Mouse (Mus musculus) c-Kit-positive CD71-positive TER-119-positive erythroid progenitor cells, embryonic 14.5 days (primary cell): ENCODE results near the gene Keap1.
"Not testable (repeated sequence)": the region's sequence is repeated elsewhere in the genome, so short reads cannot be mapped to it uniquely, and the experiment has no call there.

Experiments
- DNase-seq: peaks from one replicate; pipeline ENCODE4 v3.0.0-alpha.2; 2013; ENCODE audit warnings: low spot score

Keap1 gene

GRCm38 (mm10) chr9:21231551-21231950, 7.6 kb downstream of the Keap1 start:
- no peak for DNase-seq

- DNase-seq, result no peak
Measured at GRCm38 (mm10) chr9:21227342-21227741, 11.8 kb downstream of the Keap1 start.

- no peak for DNase-seq
Measured at GRCm38 (mm10) chr9:21225415-21225758, 13.8 kb downstream of the Keap1 start.

GRCm38 (mm10) chr9:21224576-21225414, 14.4 kb downstream of the Keap1 start:
- DNase-seq, result peak; percentile 50

- no peak for DNase-seq
Measured at GRCm38 (mm10) chr9:21223906-21224305, 15.3 kb downstream of the Keap1 start.

- not testable (repeated sequence) for DNase-seq
Measured at GRCm38 (mm10) chr9:21223490-21223889, 15.7 kb downstream of the Keap1 start.

- peak; percentile 80 for DNase-seq
Measured at GRCm38 (mm10) chr9:21221383-21221929, 17.7 kb downstream of the Keap1 start.

GRCm38 (mm10) chr9:21220490-21221382, 18.4 kb downstream of the Keap1 start:
- peak; percentile 97 for DNase-seq

- DNase-seq, result no peak
Measured at GRCm38 (mm10) chr9:21219820-21220219, 19.3 kb downstream of the Keap1 start.

- DNase-seq, result no peak
Measured at GRCm38 (mm10) chr9:21216050-21216841, 22.9 kb downstream of the Keap1 start.

GRCm38 (mm10) chr9:21213617-21214190, 25.5 kb downstream of the Keap1 start:
- DNase-seq, result no peak

GRCm38 (mm10) chr9:21211624-21212023, 27.5 kb downstream of the Keap1 start:
- no peak for DNase-seq

- no peak for DNase-seq
Measured at GRCm38 (mm10) chr9:21210821-21211220, 28.3 kb downstream of the Keap1 start.

- DNase-seq, result no peak
Measured at GRCm38 (mm10) chr9:21208626-21209025, 30.5 kb downstream of the Keap1 start.

GRCm38 (mm10) chr9:21206848-21207247, 32.3 kb downstream of the Keap1 start:
- no peak for DNase-seq

GRCm38 (mm10) chr9:21204528-21205272, 34.5 kb downstream of the Keap1 start:
- no peak for DNase-seq

- DNase-seq, result no peak
Measured at GRCm38 (mm10) chr9:21204156-21204527, 35.0 kb downstream of the Keap1 start.

- DNase-seq, result no peak
Measured at GRCm38 (mm10) chr9:21198960-21199359, 40.2 kb downstream of the Keap1 start.

GRCm38 (mm10) chr9:21197981-21198380, 41.2 kb downstream of the Keap1 start:
- no peak for DNase-seq

- DNase-seq, result no peak
Measured at GRCm38 (mm10) chr9:21196521-21197433, 42.4 kb downstream of the Keap1 start.
